Mouse (Mus musculus) liver, adult 2 months (tissue): ENCODE results near the gene Lhfpl3.

Experiments
- CTCF ChIP-seq: fragments of 200-500 bp; IDR thresholded peaks from 2 replicates; pipeline ENCODE4 v1.5.1; 2011; ENCODE audit warnings: low read depth, low read length, control low read depth
- POLR2A ChIP-seq: fragments of 200-500 bp; IDR thresholded peaks from 2 replicates; pipeline ENCODE4 v1.6.1; 2011; ENCODE audit warnings: low read length, control low read depth; ENCODE audit not compliant: insufficient read depth; ENCODE audit errors: extremely low read depth

DNA sequence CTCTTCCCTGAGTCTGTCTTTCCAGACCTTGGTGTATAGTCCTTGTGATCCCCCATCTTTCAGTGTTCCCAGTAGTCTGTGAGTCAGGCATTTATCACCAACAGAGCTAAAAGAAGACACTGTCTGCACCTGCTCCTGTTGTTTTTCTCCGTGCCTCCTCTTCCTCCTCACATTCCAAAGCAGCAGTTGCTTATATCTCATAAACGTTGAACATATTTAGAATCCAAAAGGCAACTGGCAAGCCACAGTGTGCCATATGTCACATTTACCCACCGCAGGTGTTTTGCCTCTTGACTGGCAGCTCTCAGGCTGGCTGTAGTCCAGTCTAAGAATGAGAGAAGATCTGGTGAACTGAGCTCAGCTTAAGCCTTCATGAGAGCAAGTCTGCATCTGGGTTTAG, 142.5 kb downstream of the Lhfpl3 start:
- TF ChIP-seq POLR2A = no peak
- TF ChIP-seq CTCF = no peak
